Comparison of ENCODE assay signal across 10 mouse cellular contexts in genomic region chr14:52580319-52580718, GRCm38 (mm10).
A peak's percentile ranks its signal among the peaks of the same experiment; 100 is the strongest.
DNase-seq lines count a peak whose midpoint lies in the region; ATAC-seq lines count a peak whose summit lies in the region.
"Had no signal": no experiment of that assay in that cellular context is flagged by ENCODE, and none has a peak within 500 bp of the region (broad histone marks: within the 10 kb centered on the region; RNA-seq: fewer than 3 reads in every experiment).

No protein-coding gene starts in this region.

- WGBS in hindbrain, embryonic 11.5 days, result 49% methylated on average over 3 of the region's 3 CpGs
- 53% methylated on average over 3 of the region's 3 CpGs for WGBS in hindbrain, embryonic 13.5 days

- DNase-seq in hindbrain, embryonic 11.5 days (ENCODE audit: low spot score), result peak; percentile 1
- peak; percentile 2 to 11 for DNase-seq in right cerebral cortex, adult 2 months (ENCODE audit: low spot score in 2 of 2)
- DNase-seq in right cerebral cortex, postnatal 25 days, result no peak
- peak; percentile 26 to 35 for DNase-seq in kidney, postnatal 4 days
- DNase-seq in gastrocnemius, postnatal 10 days, result no peak
- no peak for DNase-seq in spleen, adult 12 weeks (ENCODE audit: low spot score)
- DNase-seq in urinary bladder, postnatal 4 days (ENCODE audit: low spot score in 2 of 2), result no peak
- DNase-seq: liver, embryonic 13.5 days had no signal

- no peak for ATAC-seq in hindbrain, embryonic 11.5 days (ENCODE audit: low FRiP score)
- no peak for ATAC-seq in hindbrain, embryonic 13.5 days (ENCODE audit: low FRiP score)
- ATAC-seq: hindbrain, embryonic 16.5 days had no signal

- H3K27ac ChIP-seq in hindbrain, embryonic 11.5 days (ENCODE audit: low read depth, low read length), result no peak overlapping the region
- no peak overlapping the region for H3K27ac ChIP-seq in hindbrain, embryonic 13.5 days
- H3K27ac ChIP-seq: liver, embryonic 13.5 days had no signal

- H3K4me3 ChIP-seq in hindbrain, embryonic 11.5 days (ENCODE audit: low read depth, low read length), result no peak overlapping the region
- no peak overlapping the region for H3K4me3 ChIP-seq in hindbrain, embryonic 13.5 days
- H3K4me3 ChIP-seq: liver, embryonic 13.5 days had no signal

- H3K4me1 ChIP-seq in hindbrain, embryonic 11.5 days (replicated peaks; ENCODE audit: control insufficient read depth, insufficient read depth, low read length), result no peaks in the 10 kb centered on the region
- no peaks in the 10 kb centered on the region for H3K4me1 ChIP-seq in hindbrain, embryonic 13.5 days (replicated peaks)
- H3K4me1 ChIP-seq: liver, embryonic 13.5 days had no signal

- no peaks in the 10 kb centered on the region for H3K36me3 ChIP-seq in hindbrain, embryonic 11.5 days (ENCODE audit: control insufficient read depth, insufficient read depth, low read length)
- no peaks in the 10 kb centered on the region for H3K36me3 ChIP-seq in hindbrain, embryonic 13.5 days
- H3K36me3 ChIP-seq: liver, embryonic 13.5 days had no signal

- H3K27me3 ChIP-seq in hindbrain, embryonic 11.5 days (ENCODE audit: control insufficient read depth, insufficient read depth, low read length), result no peaks in the 10 kb centered on the region
- no peaks in the 10 kb centered on the region for H3K27me3 ChIP-seq in hindbrain, embryonic 13.5 days
- H3K27me3 ChIP-seq: liver, embryonic 13.5 days had no signal

- no peaks in the 10 kb centered on the region for H3K9me3 ChIP-seq in hindbrain, embryonic 11.5 days (ENCODE audit: control insufficient read depth, low read length)
- no peaks in the 10 kb centered on the region for H3K9me3 ChIP-seq in hindbrain, embryonic 13.5 days
- H3K9me3 ChIP-seq: liver, embryonic 13.5 days had no signal

- no peak overlapping the region for H3K4me2 ChIP-seq in hindbrain, embryonic 11.5 days (replicated peaks; ENCODE audit: low read depth, low read length)
- no peak overlapping the region for H3K4me2 ChIP-seq in hindbrain, embryonic 13.5 days
- H3K4me2 ChIP-seq: liver, embryonic 13.5 days had no signal

- no peak overlapping the region for H3K9ac ChIP-seq in hindbrain, embryonic 11.5 days (ENCODE audit: low read depth, low read length)
- H3K9ac ChIP-seq in hindbrain, embryonic 13.5 days, result no peak overlapping the region
- H3K9ac ChIP-seq: liver, embryonic 13.5 days had no signal

Comparison
In these comparisons a context has a peak if more than half of its experiments do, and no peak if none do; other contexts are left out.
1. DNase-seq: peak in hindbrain, embryonic 11.5 days (single experiment), right cerebral cortex, adult 2 months (2 of 2) and kidney, postnatal 4 days (2 of 2); none in right cerebral cortex, postnatal 25 days (single experiment), gastrocnemius, postnatal 10 days (single experiment), spleen, adult 12 weeks (single experiment) and urinary bladder, postnatal 4 days (0 of 2).